Mouse (Mus musculus) forebrain, embryonic 14.5 days (tissue): ENCODE data around the gene Wnk2. TPM values are rescaled to one million over a fixed set of nuclear protein-coding genes. Genes with fewer than 3 reads are reported as not detected.

Source experiments
- ATAC-seq: fragments of 200-750 bp; cut with Nextera tagmentation; 2 replicates; pipeline ENCODE4 v1.8.0; 2017; ENCODE audit warnings: mild to moderate bottlenecking, moderate library complexity
- DNase-seq: peaks from one replicate; pipeline ENCODE4 v3.0.0-alpha.2; 2015; ENCODE audit warnings: low spot score
- H3K27ac ChIP-seq: fragments of 300-500 bp; sonication (generic); 2 replicates; pipeline ENCODE4 v1.5.1; 2014; ENCODE audit warnings: low read depth, mild to moderate bottlenecking, control low read depth, low read length, moderate library complexity
- H3K27me3 ChIP-seq: fragments of 300-500 bp; sonication (generic); replicated peaks from 2 replicates; pipeline ENCODE4 v1.6.1; 2014; ENCODE audit warnings: low read length, control low read depth, mixed read lengths; ENCODE audit not compliant: control insufficient read depth, insufficient read depth
- H3K36me3 ChIP-seq: fragments of 300-500 bp; sonication (generic); 2 replicates; pipeline ENCODE4 v1.6.1; 2014; ENCODE audit warnings: low read length, control low read depth; ENCODE audit not compliant: control insufficient read depth, insufficient read depth
- H3K4me1 ChIP-seq: fragments of 300-500 bp; sonication (generic); 2 replicates; pipeline ENCODE4 v1.6.1; 2014; ENCODE audit warnings: antibody characterized with exemption, low read length, control low read depth; ENCODE audit not compliant: control insufficient read depth, insufficient read depth
- H3K4me2 ChIP-seq: fragments of 300-500 bp; sonication (generic); 2 replicates; pipeline ENCODE4 v1.6.1; 2014; ENCODE audit warnings: mild to moderate bottlenecking, control low read depth, low read length
- H3K4me3 ChIP-seq: fragments of 300-500 bp; sonication (generic); 2 replicates; pipeline ENCODE4 v1.5.1; 2014; ENCODE audit warnings: low read depth, low read length, control low read depth
- H3K9ac ChIP-seq: fragments of 300-500 bp; sonication (generic); 2 replicates; pipeline ENCODE4 v1.6.1; 2014; ENCODE audit warnings: mild to moderate bottlenecking, low read length, control low read depth, moderate library complexity
- H3K9me3 ChIP-seq: fragments of 300-500 bp; sonication (generic); replicated peaks from 2 replicates; pipeline ENCODE4 v1.6.1; 2016; ENCODE audit warnings: low read length, control low read depth, mixed read lengths; ENCODE audit not compliant: control insufficient read depth
- WGBS: fragments of 180-500 bp; shearing (Covaris S2); extraction: QIAGEN DNeasy Blood & Tissue Kit; methylation state at CpG from one replicate; pipeline ENCODE4 v1.1.7; 2014; 5-methylcytosine and 5-hydroxymethylcytosine counted together
- polyA plus RNA-seq: library from polyadenylated mRNA; unstranded; fragments of >200 nt; fragmentation: Nextera tagmentation; extraction: Ambion mirVana; gene quantifications from 2 replicates; pipeline ENCODE4 v1.2.1, GENCODE M21; 2014

The Wnk2 gene
- polyA plus RNA-seq, 1 experiment from 2014 or later: 14.9 TPM

DNA sequence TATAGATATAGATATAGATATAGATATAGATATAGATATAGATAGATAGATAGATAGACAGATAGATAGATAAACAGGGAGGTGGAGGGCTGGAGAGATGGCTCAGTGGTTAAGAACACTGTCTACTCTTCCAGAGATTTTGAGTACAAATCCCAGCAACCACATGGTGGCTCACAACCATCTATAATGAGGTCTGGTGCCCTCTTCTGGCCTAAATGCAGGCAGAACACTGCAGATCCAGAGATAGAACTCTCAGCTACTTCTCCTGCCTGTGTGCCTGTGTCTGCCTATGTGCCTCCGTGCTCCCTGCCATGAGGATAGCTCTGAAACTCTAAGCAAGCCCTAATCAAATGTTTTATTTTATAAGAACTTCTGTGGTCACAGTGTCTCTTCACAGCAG lies 100.4 kb downstream of the Wnk2 start:
- no peak for DNase-seq
- H3K9me3 ChIP-seq: no peaks in the 10 kb centered on the region
- 85% methylated on average over 1 of the region's 1 CpGs for WGBS
- H3K36me3 ChIP-seq: peaks cover 61% of the 10 kb centered on the region
- H3K27ac ChIP-seq: no peak overlapping the region
- ATAC-seq: no peak
- no peak overlapping the region for H3K9ac ChIP-seq
- H3K27me3 ChIP-seq: no peaks in the 10 kb centered on the region
- H3K4me3 ChIP-seq: no peak overlapping the region
- no peak overlapping the region for H3K4me2 ChIP-seq
- peaks cover 9% of the 10 kb centered on the region for H3K4me1 ChIP-seq

DNA sequence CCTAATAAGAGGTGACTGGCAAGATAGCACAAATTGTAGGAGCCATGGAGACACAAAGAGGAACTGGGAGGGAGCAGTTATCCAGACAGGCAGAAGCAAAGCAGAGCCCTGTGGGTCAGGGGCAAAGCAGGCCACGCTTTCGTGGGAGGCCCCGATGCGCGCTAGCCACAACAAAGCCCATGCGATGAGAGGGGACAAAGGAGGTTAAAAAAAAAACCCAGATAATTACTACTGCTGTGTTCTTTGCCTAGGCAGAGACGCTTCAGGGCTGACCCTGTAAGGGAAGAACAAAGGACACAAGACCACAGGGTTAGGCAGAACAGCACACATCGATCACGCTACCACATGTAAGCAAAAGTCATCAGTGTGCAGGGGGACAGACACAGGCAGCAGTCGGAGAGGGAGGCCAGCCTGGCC lies 103.7 kb downstream of the Wnk2 start:
- peaks cover 38% of the 10 kb centered on the region for H3K36me3 ChIP-seq
- 6% methylated on average over 10 of the region's 10 CpGs for WGBS
- H3K27ac ChIP-seq: peak overlapping the region; percentile 74; the same call in 1 of the 2 replicates
- H3K9me3 ChIP-seq: no peaks in the 10 kb centered on the region
- peak; percentile 64 for DNase-seq
- no peaks in the 10 kb centered on the region for H3K27me3 ChIP-seq
- H3K4me2 ChIP-seq: no peak overlapping the region
- H3K4me3 ChIP-seq: no peak overlapping the region
- H3K9ac ChIP-seq: peak overlapping the region; percentile 47
- H3K4me1 ChIP-seq: peaks cover 9% of the 10 kb centered on the region
- ATAC-seq: peak; percentile 58; the same call in 1 of the 2 replicates

DNA sequence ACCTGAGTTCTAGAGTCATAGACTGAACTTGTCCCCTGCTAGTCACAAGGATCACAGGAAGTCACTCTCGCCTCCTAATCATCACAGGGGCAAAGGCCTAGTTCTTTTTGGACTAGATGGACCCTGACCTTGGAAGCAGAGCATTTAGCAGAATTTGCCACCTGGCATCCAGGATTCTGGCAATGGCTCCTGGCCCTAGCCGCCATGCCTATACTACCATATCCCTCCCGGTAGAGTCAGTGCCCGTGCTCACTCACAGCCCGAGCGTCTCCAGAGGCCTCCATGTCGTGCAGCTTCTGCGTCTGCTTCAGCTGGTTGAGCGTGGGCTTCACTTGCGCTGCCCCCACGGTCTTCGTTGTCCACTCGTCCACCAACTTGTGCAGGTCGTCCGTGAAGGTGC lies 105.4 kb downstream of the Wnk2 start:
- H3K27ac ChIP-seq: no peak overlapping the region
- H3K36me3 ChIP-seq: peaks cover 37% of the 10 kb centered on the region
- no peak overlapping the region for H3K4me3 ChIP-seq
- H3K4me2 ChIP-seq: no peak overlapping the region
- ATAC-seq (no peak), DNase-seq (no peak)
- H3K9ac ChIP-seq: no peak overlapping the region
- WGBS: 96% methylated on average over 15 of the region's 15 CpGs
- peaks cover 12% of the 10 kb centered on the region for H3K4me1 ChIP-seq
- H3K9me3 ChIP-seq: no peaks in the 10 kb centered on the region
- no peaks in the 10 kb centered on the region for H3K27me3 ChIP-seq

DNA sequence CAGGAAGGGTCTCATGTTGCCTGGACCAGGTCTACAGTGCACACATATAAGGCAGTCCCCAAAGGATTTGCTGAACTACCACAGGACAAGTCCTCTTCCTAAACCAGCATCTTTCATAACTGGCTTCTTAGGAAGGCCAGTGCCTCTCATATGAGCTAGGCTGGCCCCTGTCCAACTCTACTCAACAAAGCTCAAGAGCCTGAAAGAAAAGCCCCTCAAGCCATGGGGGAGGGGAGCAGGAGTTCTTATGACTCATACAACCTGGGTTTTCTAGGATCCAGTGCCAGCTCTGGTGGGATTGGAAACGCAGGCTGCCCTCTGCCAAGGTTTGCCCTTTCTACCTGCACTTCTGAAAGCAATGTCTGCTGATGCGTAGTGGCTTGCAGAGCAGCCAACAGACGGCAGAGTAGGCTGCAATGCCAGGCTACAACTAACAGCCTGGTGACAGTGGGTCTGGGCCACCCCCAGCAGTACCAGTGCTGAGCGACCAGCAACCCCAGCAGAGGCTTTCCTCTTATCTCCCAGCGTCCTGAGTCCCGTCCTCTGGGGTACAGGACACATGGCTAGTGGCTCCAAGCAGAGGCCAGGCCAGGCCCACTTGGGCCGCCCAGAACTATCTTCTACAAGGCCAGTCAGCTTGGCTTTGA lies 110.8 kb downstream of the Wnk2 start:
- H3K36me3 ChIP-seq: peaks cover 32% of the 10 kb centered on the region
- peak; percentile 89 for DNase-seq
- peak; percentile 69 for ATAC-seq
- WGBS: 57% methylated on average over 7 of the region's 7 CpGs
- no peak overlapping the region for H3K4me3 ChIP-seq
- H3K9me3 ChIP-seq: no peaks in the 10 kb centered on the region
- H3K27ac ChIP-seq: peak overlapping the region; percentile 70
- H3K9ac ChIP-seq: no peak overlapping the region
- no peaks in the 10 kb centered on the region for H3K27me3 ChIP-seq
- H3K4me2 ChIP-seq: no peak overlapping the region
- peaks cover 12% of the 10 kb centered on the region for H3K4me1 ChIP-seq

DNA sequence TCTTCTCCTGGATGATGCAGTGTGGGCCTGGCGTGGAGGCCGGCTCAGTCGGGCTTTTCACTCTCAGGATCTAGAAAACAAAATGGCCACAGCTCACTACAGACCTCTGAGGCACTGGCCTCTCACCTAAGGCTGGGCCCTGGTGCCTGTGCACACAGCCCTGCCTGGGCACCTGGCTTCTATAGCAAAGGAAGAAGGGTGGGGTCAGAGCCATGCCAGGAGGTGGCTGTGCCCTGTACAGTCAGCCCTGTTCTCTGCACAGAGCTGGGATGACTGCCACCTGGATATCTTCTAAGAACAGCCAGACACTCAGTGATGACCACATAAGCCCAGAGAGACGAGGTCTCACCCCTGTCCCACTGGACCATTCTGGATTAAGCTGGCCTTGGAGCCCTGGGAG lies 111.4 kb downstream of the Wnk2 start:
- peak overlapping the region; percentile 65; the same call in 1 of the 2 replicates for H3K27ac ChIP-seq
- 95% methylated on average over 4 of the region's 4 CpGs for WGBS
- no peaks in the 10 kb centered on the region for H3K9me3 ChIP-seq
- peaks cover 31% of the 10 kb centered on the region for H3K36me3 ChIP-seq
- no peaks in the 10 kb centered on the region for H3K27me3 ChIP-seq
- peaks cover 12% of the 10 kb centered on the region for H3K4me1 ChIP-seq
- no peak overlapping the region for H3K9ac ChIP-seq
- no peak overlapping the region for H3K4me2 ChIP-seq
- DNase-seq (no peak), ATAC-seq (0 out of 2 replicates have a peak, but pooled peaks have one; percentile 50)
- no peak overlapping the region for H3K4me3 ChIP-seq

DNA sequence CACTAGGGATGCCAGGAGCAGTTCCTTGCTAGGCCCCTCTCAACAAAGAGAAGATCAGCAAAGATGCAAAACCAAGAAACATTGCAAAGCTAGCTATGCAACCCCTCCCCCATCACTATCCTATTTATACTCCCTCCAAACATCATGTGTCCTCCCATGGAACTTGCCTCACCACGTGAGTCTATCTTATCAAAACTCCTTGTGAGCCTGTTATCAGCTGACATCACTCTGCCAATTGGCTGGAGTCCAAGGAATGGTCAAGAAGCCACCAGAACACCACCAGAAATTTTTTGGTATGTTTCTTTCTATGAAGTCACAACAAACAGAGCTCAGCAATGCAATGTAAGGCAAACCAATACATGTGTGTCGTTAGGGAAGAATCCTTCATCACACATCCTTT lies 116.8 kb downstream of the Wnk2 start:
- DNase-seq (no peak), ATAC-seq (no peak)
- Histone ChIP-seq H3K36me3 (peaks cover 9% of the 10 kb centered on the region; the same call in 1 of the 2 replicates), H3K4me3 (no peak overlapping the region), H3K27me3 (no peaks in the 10 kb centered on the region), H3K9me3 (no peaks in the 10 kb centered on the region), H3K9ac (no peak overlapping the region), H3K27ac (no peak overlapping the region), H3K4me1 (peaks cover 8% of the 10 kb centered on the region; the same call in 1 of the 2 replicates), H3K4me2 (no peak overlapping the region)
- 91% methylated on average over 2 of the region's 2 CpGs for WGBS

DNA sequence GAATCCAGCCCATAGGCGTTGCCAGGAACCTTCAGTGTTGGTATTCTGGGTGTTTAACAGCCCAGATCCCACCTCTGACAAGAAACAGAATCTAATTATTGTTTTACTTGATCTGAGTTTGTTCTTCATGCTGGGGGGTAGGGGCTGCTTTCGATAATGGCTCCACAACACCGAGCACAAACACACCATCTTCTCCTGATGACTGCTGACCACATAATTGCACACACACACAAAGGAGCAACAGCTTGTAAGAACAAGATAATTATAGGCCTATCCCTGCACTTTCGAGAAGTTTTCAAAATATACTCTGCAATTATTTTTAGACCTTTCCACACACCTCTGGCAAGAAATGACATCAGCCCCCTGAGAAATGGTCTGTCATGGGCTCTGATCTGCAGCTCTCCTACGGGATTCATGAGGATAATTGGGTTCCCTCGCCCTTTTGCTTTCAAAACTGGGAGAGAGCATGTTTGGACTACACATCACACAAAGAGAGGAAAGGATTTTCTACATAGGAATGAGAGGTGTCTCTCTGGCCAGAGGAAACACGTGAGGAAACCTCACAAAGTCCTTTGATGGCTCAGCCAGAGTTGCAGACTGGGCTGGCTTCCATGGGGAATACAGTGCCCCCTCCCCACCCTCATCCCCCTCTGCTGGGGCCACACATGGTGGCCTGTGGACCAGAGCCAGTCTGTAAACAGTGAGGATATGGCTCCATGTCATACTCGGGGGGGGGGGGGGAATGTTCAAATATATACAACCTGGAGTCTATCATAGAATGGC lies 118.9 kb downstream of the Wnk2 start:
- Histone ChIP-seq H3K27me3 (no peaks in the 10 kb centered on the region), H3K27ac (peak overlapping the region; percentile 21; the same call in 1 of the 2 replicates), H3K9ac (no peak overlapping the region), H3K36me3 (no peaks in the 10 kb centered on the region), H3K4me2 (no peak overlapping the region), H3K4me3 (no peak overlapping the region), H3K4me1 (peaks cover 8% of the 10 kb centered on the region; the same call in 1 of the 2 replicates), H3K9me3 (no peaks in the 10 kb centered on the region)
- ATAC-seq (peak; percentile 50; the same call in 1 of the 2 replicates), DNase-seq (peak; percentile 51)
- WGBS: 29% methylated on average over 8 of the region's 8 CpGs

DNA sequence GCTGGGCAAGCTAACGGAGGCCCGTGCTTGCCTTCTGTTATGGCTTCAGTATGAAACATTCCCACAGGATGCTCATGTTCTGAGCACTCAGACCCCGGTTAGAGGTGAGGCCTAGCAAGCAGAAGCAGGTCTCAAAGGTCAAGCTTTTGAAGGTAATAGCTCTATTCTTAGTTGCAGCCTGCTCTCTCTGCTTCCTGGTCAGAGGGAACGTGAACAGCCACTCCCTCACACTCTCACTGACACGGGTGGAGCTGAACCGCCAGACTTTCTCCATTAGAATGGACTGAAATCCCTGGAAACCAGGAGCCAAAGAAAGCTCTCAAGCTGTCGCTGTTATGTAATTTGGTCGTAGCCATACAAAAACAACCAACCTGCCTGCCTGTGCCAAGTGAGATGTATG lies 120.8 kb downstream of the Wnk2 start:
- H3K4me3 ChIP-seq: no peak overlapping the region
- ATAC-seq (no peak), DNase-seq (no peak)
- H3K36me3 ChIP-seq: no peaks in the 10 kb centered on the region
- no peak overlapping the region for H3K9ac ChIP-seq
- H3K4me1 ChIP-seq: peaks cover 8% of the 10 kb centered on the region; the same call in 1 of the 2 replicates
- no peaks in the 10 kb centered on the region for H3K27me3 ChIP-seq
- no peak overlapping the region for H3K4me2 ChIP-seq
- 85% methylated on average over 8 of the region's 8 CpGs for WGBS
- H3K27ac ChIP-seq: no peak overlapping the region
- H3K9me3 ChIP-seq: no peaks in the 10 kb centered on the region

DNA sequence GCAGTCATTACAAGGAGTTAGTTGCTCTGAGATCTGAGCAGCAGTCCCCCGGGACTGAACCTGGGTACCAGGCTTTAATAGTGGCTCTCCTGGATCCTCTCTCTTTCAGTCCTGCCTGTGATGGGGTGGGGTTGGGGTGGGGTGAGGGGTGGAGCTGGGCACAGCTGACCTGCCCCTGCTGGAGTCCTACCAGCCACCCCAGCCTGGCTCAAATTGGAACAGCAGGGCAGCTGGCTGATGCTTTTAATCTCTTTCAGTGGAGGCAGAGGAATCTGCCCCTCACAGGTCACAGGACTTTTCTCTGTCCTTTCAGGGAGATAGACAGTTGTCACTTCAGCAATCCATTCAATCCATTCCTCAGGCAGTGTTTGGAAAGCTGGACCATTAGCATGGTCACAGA lies 122.3 kb downstream of the Wnk2 start:
- Histone ChIP-seq H3K4me3 (no peak overlapping the region), H3K27me3 (no peaks in the 10 kb centered on the region), H3K9ac (no peak overlapping the region), H3K36me3 (no peaks in the 10 kb centered on the region), H3K27ac (no peak overlapping the region), H3K4me2 (no peak overlapping the region), H3K4me1 (peaks cover 8% of the 10 kb centered on the region; the same call in 1 of the 2 replicates), H3K9me3 (no peaks in the 10 kb centered on the region)
- WGBS: 0% methylated on average over 1 of the region's 1 CpGs
- DNase-seq (no peak), ATAC-seq (no peak)
